Mouse (Mus musculus): ENCODE results near the gene Iscu. TPM values are rescaled to one million over a fixed set of nuclear protein-coding genes. Genes with fewer than 3 reads are reported as not detected.

Gene Iscu
- polyA plus RNA-seq (2014; fragmentation: Nextera tagmentation; extraction: Ambion mirVana) = 106 and 112 TPM in 2 replicates

DNA sequence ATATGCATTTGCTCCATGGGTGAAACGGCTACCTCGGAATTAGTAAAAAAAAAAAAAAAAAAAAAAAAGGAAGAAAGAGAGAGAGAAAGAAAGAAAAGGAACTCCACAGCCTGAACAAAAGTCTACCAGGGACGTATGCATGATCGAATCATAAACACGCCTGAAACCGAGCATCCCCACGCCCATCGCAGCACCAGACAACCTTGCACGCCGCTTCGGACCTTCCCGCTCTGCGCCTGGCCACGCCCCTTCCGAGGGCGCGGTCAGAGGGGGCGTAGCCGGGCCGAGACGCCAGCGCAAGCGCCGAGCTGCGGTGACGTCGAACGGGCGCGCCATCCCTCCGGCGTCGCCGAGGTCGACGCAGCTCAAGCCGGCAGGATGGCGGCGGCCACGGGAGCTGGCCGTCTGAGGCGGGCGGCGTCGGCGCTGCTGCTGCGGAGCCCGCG, at the start of gene Iscu, which contains the start of gene Sart3:
Iscu (plus strand) TSS at position 299 of the 446 bp plus-strand sequence.
Sart3 (minus strand) TSS at position 61 of the 446 bp plus-strand sequence.
- WGBS = under 1% methylated on average over 45 of the region's 49 CpGs

DNA sequence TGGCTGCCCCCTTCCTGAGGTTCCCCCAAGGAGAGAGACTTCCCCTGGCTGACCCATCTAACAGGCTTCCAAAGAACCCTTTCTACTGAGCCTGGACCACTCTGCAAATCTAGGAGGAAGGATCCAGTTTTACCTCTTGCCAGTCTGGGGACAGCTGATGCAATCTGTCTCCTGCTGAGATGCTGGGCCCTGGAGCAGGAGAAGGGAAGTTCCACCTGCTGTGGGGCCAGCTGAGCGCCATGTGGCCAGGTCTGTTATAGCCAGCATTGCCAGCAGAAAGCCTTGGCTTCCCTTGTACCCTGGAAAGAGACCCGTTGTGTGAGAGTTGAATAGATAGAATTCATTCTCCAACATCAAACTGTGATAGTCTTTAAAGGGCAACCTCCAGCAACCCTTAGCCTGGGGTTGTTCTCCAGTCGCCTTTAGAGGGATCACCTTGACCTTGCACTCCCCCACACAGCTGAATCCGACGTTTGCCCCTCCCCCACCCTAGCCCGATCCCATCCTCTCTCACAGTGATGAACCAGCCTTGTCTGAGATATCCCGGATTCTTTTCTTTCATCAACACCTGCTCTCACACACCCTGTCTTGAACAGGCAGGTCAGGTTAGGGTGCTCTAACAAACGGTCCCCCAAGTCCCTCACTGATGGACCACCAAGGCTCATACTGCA, 48.8 kb upstream of the Iscu start:
- no peak for ATAC-seq (ENCODE audit: insufficient number of reproducible peaks, low FRiP score, low TSS enrichment, low read depth)
- WGBS = 37% methylated on average over 8 of the region's 8 CpGs
- no peak for DNase-seq (ENCODE audit: low spot score)
- no peaks in the 10 kb centered on the region for H3K27me3 ChIP-seq (ENCODE audit: control insufficient read depth, insufficient read depth, low read length)
- no peak overlapping the region for H3K9ac ChIP-seq (ENCODE audit: low read length)
- H3K4me3 ChIP-seq (ENCODE audit: low read depth, low read length) = no peak overlapping the region
- H3K4me1 ChIP-seq (ENCODE audit: control insufficient read depth, insufficient read depth, low read length) = peaks cover 2% of the 10 kb centered on the region; the same call in 1 of the 2 replicates
- H3K4me2 ChIP-seq (ENCODE audit: low read depth, severe bottlenecking) = no peak overlapping the region
- H3K9me3 ChIP-seq (ENCODE audit: control insufficient read depth, low read length) = no peaks in the 10 kb centered on the region
- no peaks in the 10 kb centered on the region for H3K36me3 ChIP-seq (ENCODE audit: control insufficient read depth, insufficient read depth, low read length)
- H3K27ac ChIP-seq (replicated peaks; ENCODE audit: low read depth, low read length) = no peak overlapping the region

More for the DNA sequence above, at the start of gene Iscu, which contains the start of gene Sart3:
- H3K9me3 ChIP-seq (ENCODE audit: control insufficient read depth, low read length) = no peaks in the 10 kb centered on the region
- H3K4me1 ChIP-seq (ENCODE audit: control insufficient read depth, insufficient read depth, low read length) = peaks cover 4% of the 10 kb centered on the region
- DNase-seq (ENCODE audit: low spot score) (peak; percentile 95), ATAC-seq (ENCODE audit: insufficient number of reproducible peaks, low FRiP score, low TSS enrichment, low read depth) (peak; percentile 80)
- peak within 1 kb of the TSS; percentile 100 for H3K4me3 ChIP-seq (ENCODE audit: low read depth, low read length)
- H3K27me3 ChIP-seq (ENCODE audit: control insufficient read depth, insufficient read depth, low read length) = no peaks in the 10 kb centered on the region
- H3K4me2 ChIP-seq (ENCODE audit: low read depth, severe bottlenecking) = peak within 1 kb of the TSS; percentile 80
- H3K27ac ChIP-seq (replicated peaks; ENCODE audit: low read depth, low read length) = peak within 1 kb of the TSS; percentile 93
- H3K36me3 ChIP-seq (ENCODE audit: control insufficient read depth, insufficient read depth, low read length) = peaks cover 10% of the 10 kb centered on the region
- peak within 1 kb of the TSS; percentile 97 for H3K9ac ChIP-seq (ENCODE audit: low read length)

DNA sequence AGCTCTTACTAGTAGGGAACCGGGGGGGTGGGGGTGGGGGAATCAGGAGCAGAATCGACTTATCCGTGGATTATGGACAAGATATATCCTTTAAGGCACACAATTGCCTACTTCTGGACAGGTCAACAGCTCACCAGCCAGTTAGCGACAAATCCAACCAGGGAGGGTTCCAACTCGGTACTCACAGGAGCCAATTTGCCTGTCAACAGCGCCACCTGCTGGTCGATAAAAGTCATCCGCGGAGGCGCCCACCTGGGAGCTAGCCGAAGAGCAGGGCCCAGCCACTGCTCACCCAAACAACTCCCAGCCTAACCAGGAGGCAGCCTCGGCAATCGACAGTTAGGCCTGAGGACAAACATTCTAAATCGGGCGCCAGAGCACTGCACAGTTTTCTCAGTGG, 48.1 kb upstream of the Iscu start, which contains the start of gene 1700069L16Rik:
1700069L16Rik (minus strand) TSS at position 327 of the 400 bp plus-strand sequence.
- Histone ChIP-seq H3K9ac (ENCODE audit: low read length) (no peak within 1 kb of the TSS), H3K4me3 (ENCODE audit: low read depth, low read length) (no peak within 1 kb of the TSS), H3K4me1 (ENCODE audit: control insufficient read depth, insufficient read depth, low read length) (peaks cover 2% of the 10 kb centered on the region; the same call in 1 of the 2 replicates), H3K36me3 (ENCODE audit: control insufficient read depth, insufficient read depth, low read length) (no peaks in the 10 kb centered on the region), H3K27ac (replicated peaks; ENCODE audit: low read depth, low read length) (no peak within 1 kb of the TSS), H3K9me3 (ENCODE audit: control insufficient read depth, low read length) (no peaks in the 10 kb centered on the region), H3K27me3 (ENCODE audit: control insufficient read depth, insufficient read depth, low read length) (no peaks in the 10 kb centered on the region), H3K4me2 (ENCODE audit: low read depth, severe bottlenecking) (no peak within 1 kb of the TSS)
- WGBS = 2% methylated on average over 15 of the region's 15 CpGs
- peak; percentile 95 for DNase-seq (ENCODE audit: low spot score)
- ATAC-seq (ENCODE audit: insufficient number of reproducible peaks, low FRiP score, low TSS enrichment, low read depth) = peak; percentile 67; the same call in 1 of the 2 replicates

DNA sequence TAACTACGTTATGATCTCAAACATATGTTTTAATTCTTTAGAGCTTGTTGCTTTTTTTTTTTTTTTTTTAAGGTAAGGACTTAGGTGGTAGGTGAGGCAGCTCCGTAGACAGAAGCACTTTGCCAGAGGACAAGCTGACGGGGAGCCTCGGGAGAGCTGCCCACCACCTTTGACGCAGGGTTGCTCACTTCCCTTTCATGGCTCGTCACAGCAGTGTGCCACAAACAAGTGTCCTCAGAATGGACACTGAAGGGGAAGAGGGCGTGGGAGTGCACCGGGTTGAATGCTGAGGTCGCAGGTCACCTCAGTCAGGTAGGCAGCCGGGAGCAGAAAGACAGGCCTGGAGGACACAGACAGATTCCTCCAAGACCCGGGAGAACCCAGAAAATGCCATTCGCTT, 47.1 kb upstream of the Iscu start:
- Histone ChIP-seq H3K4me2 (ENCODE audit: low read depth, severe bottlenecking) (no peak overlapping the region), H3K4me3 (ENCODE audit: low read depth, low read length) (no peak overlapping the region), H3K9me3 (ENCODE audit: control insufficient read depth, low read length) (no peaks in the 10 kb centered on the region), H3K27ac (replicated peaks; ENCODE audit: low read depth, low read length) (no peak overlapping the region), H3K27me3 (ENCODE audit: control insufficient read depth, insufficient read depth, low read length) (no peaks in the 10 kb centered on the region), H3K4me1 (ENCODE audit: control insufficient read depth, insufficient read depth, low read length) (peaks cover 7% of the 10 kb centered on the region; the same call in 1 of the 2 replicates), H3K9ac (ENCODE audit: low read length) (no peak overlapping the region), H3K36me3 (ENCODE audit: control insufficient read depth, insufficient read depth, low read length) (no peaks in the 10 kb centered on the region)
- ATAC-seq (ENCODE audit: insufficient number of reproducible peaks, low FRiP score, low TSS enrichment, low read depth) (no peak), DNase-seq (ENCODE audit: low spot score) (no peak)
- 78% methylated on average over 12 of the region's 12 CpGs for WGBS

DNA sequence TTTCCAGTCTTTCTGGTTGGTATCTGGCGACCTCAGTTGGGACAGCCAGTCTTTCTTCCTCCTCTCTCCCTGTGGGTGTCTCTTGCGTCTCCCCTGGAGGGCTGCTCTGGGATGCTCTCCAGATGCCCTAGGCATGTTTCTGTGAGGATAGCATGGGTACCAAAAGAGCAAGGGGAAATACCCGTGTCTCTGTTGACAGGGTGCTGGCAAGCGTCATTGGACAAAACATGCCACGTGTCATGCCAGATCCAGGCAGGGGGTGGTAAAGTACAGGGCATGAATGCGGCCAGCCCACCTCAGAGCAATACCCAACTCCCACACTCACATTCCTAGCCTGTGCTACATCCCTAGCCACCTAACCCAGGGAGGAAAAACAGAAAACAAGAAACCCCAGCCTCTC, 45.9 kb upstream of the Iscu start:
- DNase-seq (ENCODE audit: low spot score) = no peak
- WGBS = 74% methylated on average over 6 of the region's 6 CpGs
- Histone ChIP-seq H3K4me3 (ENCODE audit: low read depth, low read length) (no peak overlapping the region), H3K9ac (ENCODE audit: low read length) (no peak overlapping the region), H3K36me3 (ENCODE audit: control insufficient read depth, insufficient read depth, low read length) (no peaks in the 10 kb centered on the region), H3K27ac (replicated peaks; ENCODE audit: low read depth, low read length) (no peak overlapping the region), H3K9me3 (ENCODE audit: control insufficient read depth, low read length) (no peaks in the 10 kb centered on the region), H3K4me1 (ENCODE audit: control insufficient read depth, insufficient read depth, low read length) (peaks cover 7% of the 10 kb centered on the region; the same call in 1 of the 2 replicates), H3K27me3 (ENCODE audit: control insufficient read depth, insufficient read depth, low read length) (no peaks in the 10 kb centered on the region), H3K4me2 (ENCODE audit: low read depth, severe bottlenecking) (no peak overlapping the region)
- no peak for ATAC-seq (ENCODE audit: insufficient number of reproducible peaks, low FRiP score, low TSS enrichment, low read depth)

DNA sequence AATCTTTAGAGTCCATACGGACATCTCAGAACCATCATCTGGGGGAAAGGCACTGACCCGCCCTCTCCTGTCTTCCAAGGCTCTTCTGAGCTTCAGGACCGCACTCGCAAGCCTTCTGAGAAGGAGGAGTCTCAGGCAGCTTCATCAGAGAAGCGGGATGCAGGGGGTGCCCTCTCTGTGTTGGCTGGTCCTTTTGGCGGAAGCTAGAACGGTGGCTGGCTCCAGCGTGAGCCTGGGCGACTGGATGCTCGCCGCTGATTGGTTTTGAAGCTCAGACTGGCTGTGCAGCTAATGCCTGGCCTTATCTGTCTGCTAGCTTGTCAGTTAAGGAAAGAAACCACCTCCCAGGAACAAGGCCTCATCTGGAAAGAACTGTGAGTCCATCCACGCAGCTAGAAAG, 45.3 kb upstream of the Iscu start:
- Histone ChIP-seq H3K4me3 (ENCODE audit: low read depth, low read length) (no peak overlapping the region), H3K4me2 (ENCODE audit: low read depth, severe bottlenecking) (no peak overlapping the region), H3K9ac (ENCODE audit: low read length) (no peak overlapping the region), H3K36me3 (ENCODE audit: control insufficient read depth, insufficient read depth, low read length) (no peaks in the 10 kb centered on the region), H3K9me3 (ENCODE audit: control insufficient read depth, low read length) (no peaks in the 10 kb centered on the region), H3K27me3 (ENCODE audit: control insufficient read depth, insufficient read depth, low read length) (no peaks in the 10 kb centered on the region), H3K27ac (replicated peaks; ENCODE audit: low read depth, low read length) (no peak overlapping the region), H3K4me1 (ENCODE audit: control insufficient read depth, insufficient read depth, low read length) (peaks cover 7% of the 10 kb centered on the region; the same call in 1 of the 2 replicates)
- DNase-seq (ENCODE audit: low spot score) (no peak), ATAC-seq (ENCODE audit: insufficient number of reproducible peaks, low FRiP score, low TSS enrichment, low read depth) (no peak)
- WGBS = 66% methylated on average over 12 of the region's 12 CpGs

DNA sequence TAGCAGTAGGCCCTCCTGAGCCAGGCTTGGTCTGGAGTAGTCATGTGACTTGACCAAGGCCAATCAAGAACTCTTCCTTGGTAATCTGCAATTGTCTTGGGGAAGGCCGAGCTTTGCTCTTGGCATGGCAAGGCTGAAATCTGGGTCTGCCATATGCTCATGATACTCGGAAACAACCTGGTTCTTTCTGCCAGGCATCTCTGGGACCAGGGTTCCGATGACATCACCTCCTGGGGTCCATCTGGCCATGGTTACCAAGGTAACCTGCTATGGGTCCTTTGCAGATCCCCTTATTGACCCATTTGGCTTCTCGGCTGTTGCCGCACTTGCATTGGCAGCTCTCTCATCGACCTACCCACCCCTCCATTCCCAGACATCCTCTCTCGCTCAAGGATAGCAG, 44.5 kb upstream of the Iscu start:
- H3K27ac ChIP-seq (replicated peaks; ENCODE audit: low read depth, low read length) = no peak overlapping the region
- no peak for ATAC-seq (ENCODE audit: insufficient number of reproducible peaks, low FRiP score, low TSS enrichment, low read depth)
- DNase-seq (ENCODE audit: low spot score) = no peak
- H3K27me3 ChIP-seq (ENCODE audit: control insufficient read depth, insufficient read depth, low read length) = no peaks in the 10 kb centered on the region
- no peak overlapping the region for H3K4me3 ChIP-seq (ENCODE audit: low read depth, low read length)
- peaks cover 7% of the 10 kb centered on the region; the same call in 1 of the 2 replicates for H3K4me1 ChIP-seq (ENCODE audit: control insufficient read depth, insufficient read depth, low read length)
- no peaks in the 10 kb centered on the region for H3K9me3 ChIP-seq (ENCODE audit: control insufficient read depth, low read length)
- H3K36me3 ChIP-seq (ENCODE audit: control insufficient read depth, insufficient read depth, low read length) = no peaks in the 10 kb centered on the region
- H3K4me2 ChIP-seq (ENCODE audit: low read depth, severe bottlenecking) = no peak overlapping the region
- H3K9ac ChIP-seq (ENCODE audit: low read length) = no peak overlapping the region
- WGBS = 60% methylated on average over 7 of the region's 7 CpGs

DNA sequence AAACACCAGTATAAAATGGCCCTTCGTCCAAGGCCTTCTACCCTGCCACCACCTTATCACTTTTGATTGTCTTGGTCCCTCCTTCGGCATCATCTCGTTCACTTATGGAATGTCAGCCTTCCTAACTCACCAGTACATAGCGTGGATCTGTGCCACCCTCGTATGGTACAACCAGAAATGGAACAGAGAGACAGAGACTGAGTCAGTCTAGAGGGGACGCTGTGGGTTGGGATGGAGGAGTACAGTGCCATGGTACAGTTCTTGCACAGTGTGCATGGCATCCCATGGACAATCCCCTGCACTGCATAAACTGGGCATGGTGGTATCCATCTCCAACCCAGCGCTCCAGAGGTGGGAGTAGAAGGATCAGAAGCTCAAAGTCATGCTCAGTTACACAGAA, 43.9 kb upstream of the Iscu start:
- ATAC-seq (ENCODE audit: insufficient number of reproducible peaks, low FRiP score, low TSS enrichment, low read depth) = no peak

More for the DNA sequence above, 43.9 kb upstream of the Iscu start:
- no peak overlapping the region for H3K27ac ChIP-seq (replicated peaks; ENCODE audit: low read depth, low read length)
- peaks cover 7% of the 10 kb centered on the region; the same call in 1 of the 2 replicates for H3K4me1 ChIP-seq (ENCODE audit: control insufficient read depth, insufficient read depth, low read length)
- H3K27me3 ChIP-seq (ENCODE audit: control insufficient read depth, insufficient read depth, low read length) = no peaks in the 10 kb centered on the region
- no peak for DNase-seq (ENCODE audit: low spot score)
- no peak overlapping the region for H3K4me2 ChIP-seq (ENCODE audit: low read depth, severe bottlenecking)
- no peaks in the 10 kb centered on the region for H3K9me3 ChIP-seq (ENCODE audit: control insufficient read depth, low read length)
- 88% methylated on average over 7 of the region's 7 CpGs for WGBS
- no peak overlapping the region for H3K4me3 ChIP-seq (ENCODE audit: low read depth, low read length)
- H3K36me3 ChIP-seq (ENCODE audit: control insufficient read depth, insufficient read depth, low read length) = no peaks in the 10 kb centered on the region
- H3K9ac ChIP-seq (ENCODE audit: low read length) = no peak overlapping the region

All from limb, embryonic 11.5 days (tissue).